Mouse (Mus musculus) embryonic facial prominence, embryonic 13.5 days (tissue): ENCODE measurements around the gene St8sia1. TPM values are rescaled to one million over a fixed set of nuclear protein-coding genes. Genes with fewer than 3 reads are reported as not detected.

Experiments used
- ATAC-seq: fragments of 200-750 bp; cut with Nextera tagmentation; 2 replicates; pipeline ENCODE4 v1.8.0; 2017; ENCODE audit warnings: low read depth; ENCODE audit not compliant: insufficient number of reproducible peaks, insufficient read depth, low FRiP score, low TSS enrichment
- H3K27ac ChIP-seq: fragments of 300-500 bp; sonication (generic); 2 replicates; pipeline ENCODE4 v1.5.1; 2015; ENCODE audit warnings: moderate library complexity, mild to moderate bottlenecking, inconsistent platforms
- H3K27me3 ChIP-seq: fragments of 300-500 bp; sonication (generic); 2 replicates; pipeline ENCODE4 v1.6.1; 2015; ENCODE audit warnings: mild to moderate bottlenecking, inconsistent platforms
- H3K36me3 ChIP-seq: fragments of 300-500 bp; sonication (generic); 2 replicates; pipeline ENCODE4 v1.6.1; 2015; ENCODE audit warnings: mild to moderate bottlenecking, inconsistent platforms
- H3K4me1 ChIP-seq: fragments of 300-500 bp; sonication (generic); 2 replicates; pipeline ENCODE4 v1.6.1; 2015; ENCODE audit warnings: inconsistent platforms
- H3K4me2 ChIP-seq: fragments of 300-500 bp; sonication (generic); 2 replicates; pipeline ENCODE4 v1.6.1; 2015; ENCODE audit warnings: moderate library complexity, mild to moderate bottlenecking, inconsistent platforms
- H3K4me3 ChIP-seq: fragments of 300-500 bp; sonication (generic); 2 replicates; pipeline ENCODE4 v1.5.1; 2015; ENCODE audit warnings: mild to moderate bottlenecking, inconsistent platforms
- H3K9ac ChIP-seq: fragments of 300-500 bp; sonication (generic); 2 replicates; pipeline ENCODE4 v1.6.1; 2015; ENCODE audit warnings: mild to moderate bottlenecking, inconsistent platforms
- H3K9me3 ChIP-seq: fragments of 300-500 bp; sonication (generic); 2 replicates; pipeline ENCODE4 v1.6.1; 2016; ENCODE audit warnings: inconsistent platforms
- WGBS: fragments of 180-500 bp; shearing (Covaris S2); methylation state at CpG from one replicate; pipeline ENCODE4 v1.1.7; 2015; ENCODE audit warnings: mixed read lengths; 5-methylcytosine and 5-hydroxymethylcytosine counted together
- polyA plus RNA-seq: library from polyadenylated mRNA; unstranded; fragments of >200 nt; fragmentation: Nextera tagmentation; extraction: Ambion mirVana; gene quantifications from 2 replicates; pipeline ENCODE4 v1.2.1, GENCODE M21; 2015

The St8sia1 gene
- polyA plus RNA-seq, 1 experiment from 2014 or later = 0.87 TPM

- Histone ChIP-seq H3K9ac (no peak overlapping the region), H3K4me3 (no peak overlapping the region), H3K4me2 (no peak overlapping the region), H3K27me3 (no peaks in the 10 kb centered on the region), H3K4me1 (no peaks in the 10 kb centered on the region), H3K36me3 (no peaks in the 10 kb centered on the region), H3K9me3 (no peaks in the 10 kb centered on the region), H3K27ac (no peak overlapping the region)
- no peak for ATAC-seq
- 78% methylated on average over 9 of the region's 9 CpGs for WGBS
Observed at GRCm38 (mm10) chr6:142938549-142939345, 25.5 kb downstream of the St8sia1 start.

GRCm38 (mm10) chr6:142938074-142938473 is 26.2 kb downstream of the St8sia1 start:
- Histone ChIP-seq H3K4me2 (no peak overlapping the region), H3K4me1 (no peaks in the 10 kb centered on the region), H3K36me3 (no peaks in the 10 kb centered on the region), H3K9me3 (no peaks in the 10 kb centered on the region), H3K27me3 (no peaks in the 10 kb centered on the region), H3K27ac (no peak overlapping the region), H3K4me3 (no peak overlapping the region), H3K9ac (no peak overlapping the region)
- no peak for ATAC-seq

- no peaks in the 10 kb centered on the region for H3K9me3 ChIP-seq
- no peak overlapping the region for H3K9ac ChIP-seq
- no peak overlapping the region for H3K4me2 ChIP-seq
- no peaks in the 10 kb centered on the region for H3K27me3 ChIP-seq
- no peak overlapping the region for H3K4me3 ChIP-seq
- no peak overlapping the region for H3K27ac ChIP-seq
- no peaks in the 10 kb centered on the region for H3K36me3 ChIP-seq
- ATAC-seq = no peak
- no peaks in the 10 kb centered on the region for H3K4me1 ChIP-seq
- 85% methylated on average over 6 of the region's 6 CpGs for WGBS
Observed at GRCm38 (mm10) chr6:142932582-142932981, 31.7 kb downstream of the St8sia1 start.

- no peak overlapping the region for H3K4me3 ChIP-seq
- H3K4me1 ChIP-seq = no peaks in the 10 kb centered on the region
- no peaks in the 10 kb centered on the region for H3K9me3 ChIP-seq
- WGBS = 58% methylated on average over 9 of the region's 9 CpGs
- no peak for ATAC-seq
- no peak overlapping the region for H3K27ac ChIP-seq
- no peak overlapping the region for H3K9ac ChIP-seq
- no peaks in the 10 kb centered on the region for H3K27me3 ChIP-seq
- no peaks in the 10 kb centered on the region for H3K36me3 ChIP-seq
- H3K4me2 ChIP-seq = no peak overlapping the region
Observed at GRCm38 (mm10) chr6:142932144-142932543, 32.1 kb downstream of the St8sia1 start.

GRCm38 (mm10) chr6:142928551-142929309 is 35.5 kb downstream of the St8sia1 start:
- no peaks in the 10 kb centered on the region for H3K27me3 ChIP-seq
- no peak overlapping the region for H3K4me3 ChIP-seq
- no peak for ATAC-seq
- WGBS = 88% methylated on average over 16 of the region's 16 CpGs
- H3K27ac ChIP-seq = no peak overlapping the region
- no peaks in the 10 kb centered on the region for H3K9me3 ChIP-seq
- no peak overlapping the region for H3K9ac ChIP-seq
- H3K4me1 ChIP-seq = no peaks in the 10 kb centered on the region
- no peak overlapping the region for H3K4me2 ChIP-seq
- H3K36me3 ChIP-seq = no peaks in the 10 kb centered on the region

- 88% methylated on average over 9 of the region's 9 CpGs for WGBS
- ATAC-seq = no peak
- no peak overlapping the region for H3K9ac ChIP-seq
- H3K4me1 ChIP-seq = no peaks in the 10 kb centered on the region
- H3K36me3 ChIP-seq = no peaks in the 10 kb centered on the region
- H3K9me3 ChIP-seq = no peaks in the 10 kb centered on the region
- H3K4me3 ChIP-seq = no peak overlapping the region
- H3K27ac ChIP-seq = no peak overlapping the region
- no peaks in the 10 kb centered on the region for H3K27me3 ChIP-seq
- H3K4me2 ChIP-seq = no peak overlapping the region
Observed at GRCm38 (mm10) chr6:142926901-142927605, 37.2 kb downstream of the St8sia1 start.

GRCm38 (mm10) chr6:142925921-142926320 is 38.3 kb downstream of the St8sia1 start:
- H3K9me3 ChIP-seq = no peaks in the 10 kb centered on the region
- no peaks in the 10 kb centered on the region for H3K4me1 ChIP-seq
- WGBS = 84% methylated on average over 5 of the region's 5 CpGs
- no peak overlapping the region for H3K4me3 ChIP-seq
- H3K27ac ChIP-seq = no peak overlapping the region
- H3K4me2 ChIP-seq = no peak overlapping the region
- no peak overlapping the region for H3K9ac ChIP-seq
- ATAC-seq = no peak
- no peaks in the 10 kb centered on the region for H3K27me3 ChIP-seq
- H3K36me3 ChIP-seq = no peaks in the 10 kb centered on the region

- ATAC-seq = no peak
- Histone ChIP-seq H3K9ac (no peak overlapping the region), H3K36me3 (no peaks in the 10 kb centered on the region), H3K4me2 (no peak overlapping the region), H3K27me3 (no peaks in the 10 kb centered on the region), H3K9me3 (no peaks in the 10 kb centered on the region), H3K4me3 (no peak overlapping the region), H3K4me1 (no peaks in the 10 kb centered on the region), H3K27ac (no peak overlapping the region)
- WGBS = 88% methylated on average over 3 of the region's 3 CpGs
Observed at GRCm38 (mm10) chr6:142925374-142925773, 38.9 kb downstream of the St8sia1 start.

- H3K36me3 ChIP-seq = no peaks in the 10 kb centered on the region
- no peak overlapping the region for H3K27ac ChIP-seq
- H3K9ac ChIP-seq = no peak overlapping the region
- no peaks in the 10 kb centered on the region for H3K27me3 ChIP-seq
- 78% methylated on average over 5 of the region's 5 CpGs for WGBS
- no peaks in the 10 kb centered on the region for H3K9me3 ChIP-seq
- no peak overlapping the region for H3K4me2 ChIP-seq
- no peak for ATAC-seq
- H3K4me3 ChIP-seq = no peak overlapping the region
- no peaks in the 10 kb centered on the region for H3K4me1 ChIP-seq
Observed at GRCm38 (mm10) chr6:142920901-142921300, 43.4 kb downstream of the St8sia1 start.

GRCm38 (mm10) chr6:142918691-142919090 is 45.6 kb downstream of the St8sia1 start:
- H3K36me3 ChIP-seq = no peaks in the 10 kb centered on the region
- no peak overlapping the region for H3K27ac ChIP-seq
- H3K4me2 ChIP-seq = no peak overlapping the region
- H3K4me3 ChIP-seq = no peak overlapping the region
- WGBS = 69% methylated on average over 6 of the region's 6 CpGs
- no peaks in the 10 kb centered on the region for H3K4me1 ChIP-seq
- no peak overlapping the region for H3K9ac ChIP-seq
- no peaks in the 10 kb centered on the region for H3K9me3 ChIP-seq
- no peak for ATAC-seq
- no peaks in the 10 kb centered on the region for H3K27me3 ChIP-seq

GRCm38 (mm10) chr6:142917471-142917901 is 46.8 kb downstream of the St8sia1 start:
- no peak for ATAC-seq
- Histone ChIP-seq H3K27ac (no peak overlapping the region), H3K4me2 (no peak overlapping the region), H3K4me3 (no peak overlapping the region), H3K9ac (no peak overlapping the region), H3K36me3 (no peaks in the 10 kb centered on the region), H3K27me3 (no peaks in the 10 kb centered on the region), H3K9me3 (no peaks in the 10 kb centered on the region), H3K4me1 (no peaks in the 10 kb centered on the region)
- WGBS = 80% methylated on average over 13 of the region's 13 CpGs
